Mouse (Mus musculus) G1E (cell line): ENCODE results near the gene Dusp18.

ENCODE experiments used
- CTCF ChIP-seq: IDR thresholded peaks from 2 replicates; pipeline ENCODE4 v1.5.1; 2012; ENCODE audit warnings: low read depth, low read length, inconsistent platforms, mixed read lengths
- TAL1 ChIP-seq: conservative IDR thresholded peaks from 2 replicates; pipeline ENCODE4 v1.6.1; 2012; ENCODE audit warnings: low read depth, low read length, inconsistent platforms, mixed read lengths

DNA sequence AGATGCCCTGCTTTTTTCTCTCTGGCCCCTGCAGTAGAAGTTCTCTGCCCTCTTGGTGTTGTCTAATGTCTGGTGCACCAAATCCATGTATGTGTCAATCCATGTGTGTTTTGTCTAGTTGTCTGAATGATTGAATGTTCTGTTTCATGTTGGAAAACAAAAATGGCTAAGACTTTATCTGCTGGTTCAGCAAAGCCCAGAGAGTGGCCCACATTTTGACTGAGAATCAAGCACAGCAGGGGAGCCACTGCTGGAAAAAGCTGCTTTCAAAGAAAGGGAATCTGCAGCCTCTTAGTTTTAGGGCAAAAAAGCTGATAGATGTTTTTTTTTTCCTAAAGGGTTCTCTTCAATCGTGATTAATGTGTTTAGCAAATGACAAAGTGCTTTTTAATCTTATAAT lies 51.3 kb downstream of the Dusp18 start:
- TF ChIP-seq TAL1: no peak
- no peak for TF ChIP-seq CTCF
